Mouse (Mus musculus) CH12.LX (cell line): ENCODE data around the gene Fryl.

Experiments used
- CHD1 ChIP-seq: IDR thresholded peaks from 2 replicates; pipeline ENCODE4 v1.6.1; 2012; ENCODE audit warnings: low read depth, low read length, improper control_type of control experiment, inconsistent platforms
- CHD2 ChIP-seq: IDR thresholded peaks from 2 replicates; pipeline ENCODE4 v1.6.1; 2011; ENCODE audit warnings: low read length, improper control_type of control experiment
- CTCF ChIP-seq, 2 experiments: IDR thresholded peaks in 1 of 2; conservative IDR thresholded peaks in 1 of 2; 2 replicates each; pipeline ENCODE4 v1.5.1; 2011 to 2012; ENCODE audit warnings: low read depth in 2 of 2, low read length in 2 of 2, improper control_type of control experiment in 1 of 2, inconsistent platforms in 1 of 2, mild to moderate bottlenecking in 1 of 2, moderate library complexity in 1 of 2
- EP300 ChIP-seq: IDR thresholded peaks from 2 replicates; pipeline ENCODE4 v1.6.1; 2011; ENCODE audit warnings: low read length, improper control_type of control experiment
- HCFC1 ChIP-seq: IDR thresholded peaks from 2 replicates; pipeline ENCODE4 v1.6.1; 2012; ENCODE audit warnings: low read depth, mild to moderate bottlenecking, inconsistent platforms, low read length, improper control_type of control experiment
- KAT2A ChIP-seq: IDR thresholded peaks from 2 replicates; pipeline ENCODE4 v1.6.1; 2012; ENCODE audit warnings: low read length, improper control_type of control experiment, inconsistent platforms; ENCODE audit not compliant: insufficient replicate concordance
- NELFE ChIP-seq: IDR thresholded peaks from 2 replicates; pipeline ENCODE4 v1.6.1; 2011; ENCODE audit warnings: low read depth, low read length, improper control_type of control experiment
- NRF1 ChIP-seq: IDR thresholded peaks from 2 replicates; pipeline ENCODE4 v1.6.1; 2014; ENCODE audit warnings: low read depth, mild to moderate bottlenecking, inconsistent platforms, low read length, improper control_type of control experiment, moderate library complexity
- POLR2A ChIP-seq: IDR thresholded peaks from 2 replicates; pipeline ENCODE4 v1.6.1; 2011; ENCODE audit warnings: low read depth, mild to moderate bottlenecking, improper control_type of control experiment, low read length
- RAD21 ChIP-seq: IDR thresholded peaks from 2 replicates; pipeline ENCODE4 v1.6.1; 2011; ENCODE audit warnings: low read depth, mild to moderate bottlenecking, low read length, improper control_type of control experiment, moderate library complexity
- SMC3 ChIP-seq: IDR thresholded peaks from 2 replicates; pipeline ENCODE4 v1.6.1; 2011; ENCODE audit warnings: low read depth, low read length, improper control_type of control experiment

DNA sequence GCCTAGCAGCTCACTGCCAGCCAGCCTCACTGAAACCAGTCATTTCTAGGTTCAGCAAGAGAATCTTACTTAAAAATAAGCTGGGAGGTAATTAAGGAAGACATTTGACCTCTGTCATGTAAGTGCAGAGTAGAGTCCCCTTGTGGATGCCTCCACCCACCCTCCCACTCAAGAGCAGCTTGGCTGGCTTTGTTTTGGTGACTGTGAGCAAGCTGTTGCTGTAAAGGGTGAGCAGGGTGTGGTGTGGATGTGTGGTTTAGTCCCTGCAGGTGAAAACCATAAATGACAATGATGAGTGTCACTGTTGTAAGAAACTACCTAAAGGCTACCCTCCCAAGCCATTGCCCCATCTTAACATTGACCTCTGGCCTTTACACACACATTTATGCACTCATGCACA is 104.2 kb downstream of the Fryl start:
- TF ChIP-seq CTCF (conservative IDR thresholded peaks at IDR 0.05 in 1 of 2, IDR thresholded peaks at IDR 0.05 in 1 of 2; ENCODE audit: low read depth in 2 of 2, low read length in 2 of 2) (no peak), HCFC1 (no peak), POLR2A (no peak), RAD21 (no peak), EP300 (no peak), NRF1 (no peak), KAT2A (no peak), CHD1 (no peak), CHD2 (no peak), SMC3 (no peak), NELFE (no peak)
